In genomic region chr14:32700972-32701371, GRCm38 (mm10) we compare ENCODE assay signal across 24 mouse cellular contexts. TPM values are rescaled to one million over a fixed set of nuclear protein-coding genes. Genes with fewer than 3 reads are reported as not detected.
DNase-seq lines count a peak whose midpoint lies in the region; ATAC-seq and TF ChIP-seq lines count a peak whose summit lies in the region.
"Had no signal": no experiment of that assay in that cellular context is flagged by ENCODE, and none has a peak within 500 bp of the region (broad histone marks: within the 10 kb centered on the region; RNA-seq: fewer than 3 reads in every experiment).

No protein-coding gene starts in this region.

- H3K4me2 ChIP-seq in heart, embryonic 14.5 days (ENCODE audit: low read length), result peak overlapping the region; percentile 34
- H3K4me2 ChIP-seq: hindbrain, embryonic 15.5 days; limb, embryonic 13.5 days; liver, embryonic 12.5 days; midbrain, embryonic 11.5 days; neural tube, embryonic 15.5 days had no signal

- no peaks in the 10 kb centered on the region for H3K79me2 ChIP-seq in heart, adult 2 months (replicated peaks; ENCODE audit: control insufficient read depth, insufficient read depth, low read length)

- no peaks in the 10 kb centered on the region for H3K27me3 ChIP-seq in heart, adult 2 months (ENCODE audit: control insufficient read depth, insufficient read depth, low read length)
- no peaks in the 10 kb centered on the region for H3K27me3 ChIP-seq in heart, embryonic 14.5 days (ENCODE audit: control insufficient read depth, insufficient read depth, low read length)
- H3K27me3 ChIP-seq: hindbrain, embryonic 15.5 days; limb, embryonic 13.5 days; liver, embryonic 12.5 days; neural tube, embryonic 15.5 days had no signal

- TF ChIP-seq CTCF in heart, adult 2 months (IDR thresholded peaks at IDR 0.05), result peak; percentile 32

- TF ChIP-seq POLR2A in heart, adult 2 months (IDR thresholded peaks at IDR 0.05; ENCODE audit: insufficient read depth, low read depth, low read length), result 0 out of 2 replicates have a peak, but pooled peaks have one; percentile 28

- DNase-seq in gastrocnemius, adult 18-20 months (ENCODE audit: low spot score), result peak; percentile 67
- no peak for DNase-seq in gastrocnemius, postnatal 4 days (ENCODE audit: low spot score in 2 of 2)
- DNase-seq in heart, adult 2 months, result peak in 1 of 2 experiments; percentile 48
- DNase-seq in retina, embryonic 14.5 days (ENCODE audit: low spot score), result peak; percentile 41
- no peak for DNase-seq in layer of hippocampus, adult 9-10 months (ENCODE audit: low spot score)
- no peak for DNase-seq in ovary, postnatal 10 days (ENCODE audit: low spot score)
- no peak for DNase-seq in urinary bladder, adult 2 months (ENCODE audit: low spot score)
- DNase-seq: adrenal gland, postnatal 10 days; cerebellum, adult 18-20 months; kidney, adult 9 months; kidney, postnatal 25 days; lung, adult 18-20 months; lung, postnatal 10 days; right cerebral cortex, postnatal 14 days had no signal

- peak overlapping the region; percentile 78 for H3K27ac ChIP-seq in heart, adult 2 months
- H3K27ac ChIP-seq in heart, embryonic 14.5 days (replicated peaks in 1 of 2; ENCODE audit: control insufficient read depth in 1 of 2, insufficient read depth in 1 of 2, low read depth in 2 of 2, low read length in 2 of 2), result peak overlapping the region; percentile 84 to 86
- H3K27ac ChIP-seq: forebrain, embryonic 10.5 days; hindbrain, embryonic 15.5 days; limb, embryonic 13.5 days; liver, embryonic 12.5 days; neural tube, embryonic 15.5 days had no signal

- H3K4me3 ChIP-seq in heart, adult 2 months, result no peak overlapping the region
- H3K4me3 ChIP-seq in heart, embryonic 14.5 days (ENCODE audit: control insufficient read depth in 1 of 2, insufficient read depth in 1 of 2, low read depth in 1 of 2, low read length in 2 of 2), result no peak overlapping the region
- H3K4me3 ChIP-seq: forebrain, embryonic 10.5 days; hindbrain, embryonic 15.5 days; limb, embryonic 13.5 days; liver, embryonic 12.5 days; neural tube, embryonic 15.5 days had no signal

- peaks cover 13% of the 10 kb centered on the region for H3K4me1 ChIP-seq in heart, adult 2 months (ENCODE audit: control insufficient read depth, insufficient read depth, low read length)
- H3K4me1 ChIP-seq in heart, embryonic 14.5 days (ENCODE audit: control insufficient read depth in 2 of 2, insufficient read depth in 2 of 2, low read length in 2 of 2), result peaks cover 19 to 20% of the 10 kb centered on the region in 2 experiments
- H3K4me1 ChIP-seq: hindbrain, embryonic 15.5 days; liver, embryonic 12.5 days had no signal

- no peaks in the 10 kb centered on the region for H3K36me3 ChIP-seq in heart, adult 2 months (ENCODE audit: control insufficient read depth, insufficient read depth, low read length)
- no peaks in the 10 kb centered on the region for H3K36me3 ChIP-seq in heart, embryonic 14.5 days (ENCODE audit: control insufficient read depth, insufficient read depth, low read length)
- H3K36me3 ChIP-seq: forebrain, embryonic 10.5 days; hindbrain, embryonic 15.5 days; limb, embryonic 13.5 days; liver, embryonic 12.5 days; neural tube, embryonic 15.5 days had no signal

- peak; percentile 52; the same call in 1 of the 2 replicates for TF ChIP-seq EP300 in heart, adult 2 months (IDR thresholded peaks at IDR 0.05; ENCODE audit: insufficient read depth, low read depth, low read length)

- intact Hi-C loops in heart, adult 2 months (cut with DNase I), result loop anchor here (2.0 kb wide), 1 partner anchor 16 kb away; the partner anchor contains the start of gene 3425401B19Rik

- no peaks in the 10 kb centered on the region for H3K9me3 ChIP-seq in heart, embryonic 14.5 days (ENCODE audit: control insufficient read depth, low read length)
- H3K9me3 ChIP-seq: forebrain, embryonic 10.5 days; hindbrain, embryonic 15.5 days; limb, embryonic 13.5 days; liver, embryonic 12.5 days; neural tube, embryonic 15.5 days had no signal

- H3K9ac ChIP-seq in heart, adult 2 months (ENCODE audit: low read depth, low read length), result peak overlapping the region; percentile 44; the same call in 1 of the 2 replicates
- H3K9ac ChIP-seq in heart, embryonic 14.5 days (ENCODE audit: low read length), result peak overlapping the region; percentile 11; the same call in 1 of the 2 replicates
- H3K9ac ChIP-seq: hindbrain, embryonic 15.5 days; limb, embryonic 13.5 days; liver, embryonic 12.5 days; neural tube, embryonic 15.5 days had no signal

- ATAC-seq in heart, embryonic 14.5 days (ENCODE audit: insufficient number of reproducible peaks, insufficient read depth, low FRiP score, low read depth), result peak; percentile 63
- ATAC-seq: forebrain, embryonic 16.5 days; liver, embryonic 12.5 days had no signal

- 34% methylated on average over 8 of the region's 8 CpGs for WGBS in heart, adult 2 months
- WGBS in heart, embryonic 14.5 days, result 15% methylated on average over 8 of the region's 8 CpGs

RNA-seq across cellular contexts. Expression of gene 3425401B19Rik, which starts 15.9 kb away (rescaled TPM):
- 100 to 1,000 TPM; 355 to 389 TPM for total RNA-seq in gastrocnemius, adult 18-20 months (2021)
- 100 to 1,000 TPM; 137 to 194 TPM for total RNA-seq in gastrocnemius, postnatal 4 days (2021)
- 100 to 1,000 TPM in 1 of 2 experiments, 10 to 100 TPM in 1; 87.3 to 136 TPM for total RNA-seq in heart, adult 2 months (2021)
- 36.3 and 45.6 TPM in 2 replicates for polyA plus RNA-seq in heart, adult 2 months (2012; rRNA removed)
- polyA plus RNA-seq in heart, embryonic 14.5 days (2014; fragmentation: Nextera tagmentation; extraction: Ambion mirVana), result 8.3 and 9.1 TPM in 2 replicates
- 0.17 and 0.47 TPM in 2 replicates for polyA plus RNA-seq in urinary bladder, adult 2 months (2012; rRNA removed)
- total RNA-seq: hematopoietic stem cell, adult 5-6 weeks; megakaryocyte progenitor cell, adult 5-6 weeks had no signal
- polyA plus RNA-seq: forebrain, embryonic 10.5 days; forebrain, embryonic 16.5 days; liver, embryonic 12.5 days; midbrain, embryonic 11.5 days had no signal

Comparison
In these comparisons a context has a peak if more than half of its experiments do, and no peak if none do; other contexts are left out.
1. DNase-seq: peak in gastrocnemius, adult 18-20 months (single experiment) and retina, embryonic 14.5 days (single experiment); none in gastrocnemius, postnatal 4 days (0 of 2), layer of hippocampus, adult 9-10 months (single experiment), ovary, postnatal 10 days (single experiment) and urinary bladder, adult 2 months (single experiment).